Mouse (Mus musculus) brain, embryonic 14.5 days (tissue): ENCODE data around the gene Arl5c.

Source experiments
- CTCF ChIP-seq: fragments of 200-500 bp; IDR thresholded peaks from 2 replicates; pipeline ENCODE4 v1.5.1; 2012; ENCODE audit warnings: inconsistent platforms, mild to moderate bottlenecking, moderate library complexity, borderline replicate concordance; ENCODE audit not compliant: insufficient read depth, insufficient read length; ENCODE audit errors: extremely low read depth
- POLR2A ChIP-seq: fragments of 200-500 bp; IDR thresholded peaks from 2 replicates; pipeline ENCODE4 v1.6.1; 2012; ENCODE audit warnings: mild to moderate bottlenecking, inconsistent platforms, borderline replicate concordance; ENCODE audit not compliant: poor library complexity, insufficient read depth, insufficient read length, severe bottlenecking; ENCODE audit errors: extremely low read depth

- TF ChIP-seq POLR2A: no peak
- no peak for TF ChIP-seq CTCF
These were observed 12.1 kb upstream of the Arl5c start for GRCm38 (mm10) chr11:98008087-98008486.
